22 mouse cellular contexts compared by ENCODE assay signal in the genomic region with DNA sequence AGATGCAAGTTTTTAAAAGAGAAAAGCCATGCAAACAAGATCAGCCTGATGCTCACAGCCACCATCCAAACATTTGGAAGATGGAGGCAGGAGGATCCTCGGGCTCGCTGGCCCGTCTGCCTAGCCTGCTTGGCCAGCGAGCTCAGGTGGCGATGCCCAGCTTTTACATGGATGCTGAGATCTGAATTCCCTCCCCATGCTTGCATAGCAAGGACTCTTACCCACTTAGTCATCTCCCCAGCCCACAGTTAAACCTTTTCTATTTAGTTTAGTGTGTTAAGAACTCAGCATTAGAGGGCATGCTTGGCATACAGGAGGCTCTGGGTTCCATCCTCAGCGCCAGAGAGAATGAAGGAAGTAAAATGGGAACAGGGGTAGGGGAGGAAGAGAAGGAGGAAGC. TPM values are rescaled to one million over a fixed set of nuclear protein-coding genes. Genes with fewer than 3 reads are reported as not detected.
"Had no signal": no experiment of that assay in that cellular context is flagged by ENCODE, and none has a peak within 500 bp of the region (broad histone marks: within the 10 kb centered on the region; RNA-seq: fewer than 3 reads in every experiment).

No protein-coding gene starts in this region.

- H3K27me3 ChIP-seq: lung, embryonic 15.5 days; midbrain, embryonic 13.5 days; neural tube, embryonic 12.5 days; stomach, embryonic 15.5 days had no signal

- H3K27ac ChIP-seq: lung, embryonic 15.5 days; macrophage; midbrain, embryonic 13.5 days; neural tube, embryonic 12.5 days; stomach, embryonic 15.5 days; stomach, postnatal 0 days had no signal

- H3K9ac ChIP-seq: liver, postnatal 0 days; lung, embryonic 15.5 days; midbrain, embryonic 13.5 days; neural tube, embryonic 12.5 days; stomach, embryonic 15.5 days had no signal

- H3K4me2 ChIP-seq: lung, embryonic 15.5 days; midbrain, embryonic 11.5 days; midbrain, embryonic 13.5 days; neural tube, embryonic 12.5 days; stomach, embryonic 15.5 days had no signal

- H3K9me3 ChIP-seq: lung, embryonic 15.5 days; megakaryocyte, embryonic 14.5 days; midbrain, embryonic 13.5 days; neural tube, embryonic 12.5 days; stomach, embryonic 15.5 days had no signal

- H3K4me3 ChIP-seq: lung, embryonic 15.5 days; megakaryocyte, embryonic 14.5 days; midbrain, embryonic 13.5 days; neural tube, embryonic 12.5 days; stomach, embryonic 15.5 days had no signal

- H3K36me3 ChIP-seq: lung, embryonic 15.5 days; midbrain, embryonic 13.5 days; neural tube, embryonic 12.5 days; stomach, embryonic 15.5 days had no signal

- H3K4me1 ChIP-seq: lung, embryonic 15.5 days; megakaryocyte, embryonic 14.5 days; midbrain, embryonic 13.5 days; neural tube, embryonic 12.5 days; stomach, embryonic 15.5 days had no signal

- DNase-seq: liver, postnatal 0 days; lung, adult 2 months; lung, postnatal 14 days; lung, postnatal 36 days; right cerebral cortex, postnatal 14 days; thymus, adult 2 months; thymus, postnatal 25 days; thymus, postnatal 4 days had no signal

- ATAC-seq: liver, postnatal 0 days; lung, postnatal 0 days; midbrain, embryonic 13.5 days; midbrain, embryonic 16.5 days had no signal

RNA-seq across cellular contexts. Expression of a gene that starts 12.9 kb away (rescaled TPM):
- polyA plus RNA-seq: lung, embryonic 15.5 days; macrophage; midbrain, embryonic 11.5 days; midbrain, embryonic 13.5 days; midbrain, embryonic 16.5 days; neural tube, embryonic 12.5 days; neural tube, embryonic 14.5 days; stomach, embryonic 15.5 days had no signal

RNA-seq across cellular contexts. Expression of a gene that starts 23.1 kb away (rescaled TPM):
- polyA plus RNA-seq: testis, adult 2 months had no signal

RNA-seq across cellular contexts. Expression of a gene that starts 42.6 kb away (rescaled TPM):
- total RNA-seq: megakaryocyte progenitor cell, adult 5-6 weeks; neutrophil, adult 5-6 weeks had no signal
- polyA plus RNA-seq: macrophage had no signal
